8 mouse cellular contexts compared by ENCODE assay signal in genomic region chrX:151017897-151018296, GRCm38 (mm10). TPM values are rescaled to one million over a fixed set of nuclear protein-coding genes. Genes with fewer than 3 reads are reported as not detected.
DNase-seq lines count a peak whose midpoint lies in the region; ATAC-seq and TF ChIP-seq lines count a peak whose summit lies in the region.

No protein-coding gene starts in this region.

- peak overlapping the region; percentile 37; the same call in 1 of the 2 replicates for H3K9ac ChIP-seq in liver, adult 2 months (ENCODE audit: low read depth, low read length)
- peak overlapping the region; percentile 55 for H3K9ac ChIP-seq in forebrain, embryonic 14.5 days (ENCODE audit: low read length)
- peak overlapping the region; percentile 19 for H3K9ac ChIP-seq in liver, postnatal 0 days (replicated peaks)

- TF ChIP-seq CTCF in liver, adult 2 months (IDR thresholded peaks at IDR 0.05; ENCODE audit: low read depth, low read length) = no peak
- TF ChIP-seq CTCF in brain, embryonic 14.5 days (IDR thresholded peaks at IDR 0.05; ENCODE audit: borderline replicate concordance, extremely low read depth, insufficient read depth, insufficient read length) = no peak
- TF ChIP-seq CTCF in liver, postnatal 0 days (IDR thresholded peaks at IDR 0.05; ENCODE audit: low read depth) = no peak

- intact Hi-C loops in left cerebral cortex, postnatal 14 days (cut with DNase I) = no loop called here

- no peak for TF ChIP-seq POLR2A in liver, adult 2 months (IDR thresholded peaks at IDR 0.05; ENCODE audit: extremely low read depth, insufficient read depth, low read length)
- TF ChIP-seq POLR2A in brain, embryonic 14.5 days (IDR thresholded peaks at IDR 0.05; ENCODE audit: borderline replicate concordance, extremely low read depth, insufficient read depth, insufficient read length, poor library complexity, severe bottlenecking) = no peak

- no peaks in the 10 kb centered on the region for H3K4me1 ChIP-seq in liver, adult 2 months (ENCODE audit: control insufficient read depth, insufficient read depth, low read length)
- H3K4me1 ChIP-seq in forebrain, embryonic 14.5 days (ENCODE audit: control insufficient read depth, insufficient read depth, low read length) = no peaks in the 10 kb centered on the region
- H3K4me1 ChIP-seq in liver, postnatal 0 days (ENCODE audit: insufficient read depth) = no peaks in the 10 kb centered on the region

- peak overlapping the region; percentile 54 for H3K4me2 ChIP-seq in forebrain, embryonic 14.5 days (ENCODE audit: low read length)
- peak overlapping the region; percentile 59 for H3K4me2 ChIP-seq in liver, postnatal 0 days (ENCODE audit: low read depth, low read length)

- 2% methylated on average over 3 of the region's 3 CpGs for WGBS in liver, adult 2 months
- 19% methylated on average over 3 of the region's 3 CpGs for WGBS in forebrain, embryonic 14.5 days
- 10% methylated on average over 3 of the region's 3 CpGs for WGBS in liver, postnatal 0 days (ENCODE audit: insufficient replicate concordance)

- no peak overlapping the region for H3K27ac ChIP-seq in liver, adult 2 months (replicated peaks; ENCODE audit: insufficient read depth, low read depth, low read length)
- H3K27ac ChIP-seq in forebrain, embryonic 14.5 days (ENCODE audit: low read depth, low read length) = peak overlapping the region; percentile 72
- no peak overlapping the region for H3K27ac ChIP-seq in liver, postnatal 0 days (ENCODE audit: low read depth)

- peak overlapping the region; percentile 65 for H3K4me3 ChIP-seq in liver, adult 2 months (ENCODE audit: insufficient read depth, low read depth, low read length)
- peak overlapping the region; percentile 41 for H3K4me3 ChIP-seq in forebrain, embryonic 14.5 days (ENCODE audit: low read depth, low read length)
- peak overlapping the region; percentile 53 for H3K4me3 ChIP-seq in liver, postnatal 0 days (ENCODE audit: low read depth, low read length)

- no peak for ATAC-seq in forebrain, embryonic 14.5 days
- ATAC-seq in liver, postnatal 0 days = no peak

- DNase-seq in liver, adult 2 months (ENCODE audit: extremely low read depth, low read depth, low spot score) = peak; percentile 9
- DNase-seq in liver = no peak
- DNase-seq in brain, embryonic 14.5 days (ENCODE audit: low read depth) = peak; percentile 56
- peak; percentile 27 for DNase-seq in forebrain, embryonic 14.5 days (ENCODE audit: low spot score)
- DNase-seq in liver, postnatal 0 days = no peak
- no peak for DNase-seq in frontal cortex, postnatal 36 days (ENCODE audit: low spot score in 2 of 2)
- no peak for DNase-seq in left cerebral cortex, postnatal 14 days (ENCODE audit: low spot score in 2 of 2)
- DNase-seq in thymus, adult 18-20 months = no peak

- no peaks in the 10 kb centered on the region for H3K9me3 ChIP-seq in forebrain, embryonic 14.5 days (replicated peaks; ENCODE audit: control insufficient read depth, low read length)
- no peaks in the 10 kb centered on the region for H3K9me3 ChIP-seq in liver, postnatal 0 days (ENCODE audit: low read length)

- H3K79me2 ChIP-seq in liver, adult 2 months (ENCODE audit: control insufficient read depth, insufficient read depth, low read length) = no peaks in the 10 kb centered on the region

- no peak for TF ChIP-seq EP300 in liver, postnatal 0 days (IDR thresholded peaks at IDR 0.05; ENCODE audit: low read depth)

- H3K36me3 ChIP-seq in liver, adult 2 months (ENCODE audit: control insufficient read depth, insufficient read depth, low read length) = no peaks in the 10 kb centered on the region; the same call in 1 of the 2 replicates
- 0 out of 2 replicates have a peak, but pooled peaks cover 3% of the 10 kb centered on the region for H3K36me3 ChIP-seq in forebrain, embryonic 14.5 days (ENCODE audit: control insufficient read depth, insufficient read depth, low read length)
- no peaks in the 10 kb centered on the region; the same call in 1 of the 2 replicates for H3K36me3 ChIP-seq in liver, postnatal 0 days (replicated peaks; ENCODE audit: insufficient read depth, low read length)

- H3K27me3 ChIP-seq in liver, adult 2 months (ENCODE audit: control insufficient read depth, insufficient read depth, low read length) = no peaks in the 10 kb centered on the region
- H3K27me3 ChIP-seq in forebrain, embryonic 14.5 days (replicated peaks; ENCODE audit: control insufficient read depth, insufficient read depth, low read length) = no peaks in the 10 kb centered on the region
- H3K27me3 ChIP-seq in liver, postnatal 0 days (ENCODE audit: insufficient read depth, low read length) = no peaks in the 10 kb centered on the region

RNA-seq across cellular contexts. Expression of gene Gnl3l, which starts 0.8 kb away (rescaled TPM):
- total RNA-seq in liver, adult 2 months (2014; rRNA removed) = 12.5 and 13.2 TPM in 2 replicates
- polyA plus RNA-seq in liver, adult 2 months (2012; rRNA removed) = 4.1 and 4.3 TPM in 2 replicates
- 48.2 and 69.1 TPM in 2 replicates for polyA plus RNA-seq in brain, embryonic 14.5 days (2012; rRNA removed)
- 53.6 and 59.0 TPM in 2 replicates for polyA plus RNA-seq in forebrain, embryonic 14.5 days (2014; fragmentation: Nextera tagmentation; extraction: Ambion mirVana)
- polyA plus RNA-seq in liver, postnatal 0 days (2015; fragmentation: Nextera tagmentation; extraction: Ambion mirVana) = 5.4 and 7.0 TPM in 2 replicates
- total RNA-seq in left cerebral cortex, postnatal 14 days (2021) = 100 to 1,000 TPM; 206 to 207 TPM

RNA-seq across cellular contexts. Expression of gene Fgd1, which starts 28.1 kb away (rescaled TPM):
- total RNA-seq in liver, adult 2 months (2014; rRNA removed) = 0.83 and 0.87 TPM in 2 replicates
- 0.81 and 2.4 TPM in 2 replicates for polyA plus RNA-seq in liver, adult 2 months (2012; rRNA removed)
- 33.5 and 47.7 TPM in 2 replicates for polyA plus RNA-seq in brain, embryonic 14.5 days (2012; rRNA removed)
- polyA plus RNA-seq in forebrain, embryonic 14.5 days (2014; fragmentation: Nextera tagmentation; extraction: Ambion mirVana) = 9.4 and 9.6 TPM in 2 replicates
- polyA plus RNA-seq in liver, postnatal 0 days (2015; fragmentation: Nextera tagmentation; extraction: Ambion mirVana) = 0.86 and 1.1 TPM in 2 replicates
- total RNA-seq in left cerebral cortex, postnatal 14 days (2021) = 10 to 100 TPM; 21.6 to 23.0 TPM

Comparison
In these comparisons a context has a peak if more than half of its experiments do, and no peak if none do; other contexts are left out.
1. DNase-seq: peak in liver, adult 2 months (single experiment), brain, embryonic 14.5 days (single experiment) and forebrain, embryonic 14.5 days (single experiment); none in liver (single experiment), liver, postnatal 0 days (single experiment), frontal cortex, postnatal 36 days (0 of 2), left cerebral cortex, postnatal 14 days (0 of 2) and thymus, adult 18-20 months (0 of 2).
2. Peak in every context shown above with its lines, with median percentiles within 50 percentile points of each other: H3K4me3 ChIP-seq and H3K9ac ChIP-seq.